Mouse (Mus musculus) B cell, adult 2 months (primary cell): ENCODE data around the gene Tmem8.
"Not testable (repeated sequence)": the region's sequence is repeated elsewhere in the genome, so short reads cannot be mapped to it uniquely, and the experiment has no call there.

Experiments used
- DNase-seq, 2 experiments: peaks; one replicate each; pipeline ENCODE4 v3.0.0; 2022

Tmem8 gene

GRCm38 (mm10) chr17:26112751-26113150 is 348 bp upstream of the Tmem8 start:
- DNase-seq, result no peak

GRCm38 (mm10) chr17:26114061-26114460 is 962 bp downstream of the Tmem8 start:
- DNase-seq, result no peak

GRCm38 (mm10) chr17:26114461-26114860 is 1.4 kb downstream of the Tmem8 start:
- DNase-seq, result not testable (repeated sequence)

GRCm38 (mm10) chr17:26115205-26115898 is 2.3 kb downstream of the Tmem8 start:
- DNase-seq, result no peak

- DNase-seq, result no peak
Observed at GRCm38 (mm10) chr17:26115956-26116487, 2.9 kb downstream of the Tmem8 start.

GRCm38 (mm10) chr17:26116503-26117258 is 3.6 kb downstream of the Tmem8 start:
- DNase-seq, result no peak

GRCm38 (mm10) chr17:26119766-26120710 is 6.9 kb downstream of the Tmem8 start:
- peak; percentile 67 to 68 for DNase-seq

GRCm38 (mm10) chr17:26122431-26123140 is 9.5 kb downstream of the Tmem8 start:
- DNase-seq, result no peak

- DNase-seq, result peak; percentile 82 to 86
Observed at GRCm38 (mm10) chr17:26123267-26123684, 10.2 kb downstream of the Tmem8 start, which contains the start of gene Mrpl28. TSS of gene Mrpl28 (plus strand) at chr17:26123500.

GRCm38 (mm10) chr17:26124560-26124959 is 11.5 kb downstream of the Tmem8 start:
- DNase-seq, result no peak

- no peak for DNase-seq
Observed at GRCm38 (mm10) chr17:26125226-26125625, 12.1 kb downstream of the Tmem8 start.

- DNase-seq, result no peak
Observed at GRCm38 (mm10) chr17:26131062-26131732, 18.1 kb downstream of the Tmem8 start.

GRCm38 (mm10) chr17:26131856-26132853 is 19.1 kb downstream of the Tmem8 start:
- DNase-seq, result no peak

- no peak for DNase-seq
Observed at GRCm38 (mm10) chr17:26137106-26137750, 24.1 kb downstream of the Tmem8 start.

GRCm38 (mm10) chr17:26137751-26138130 is 24.6 kb downstream of the Tmem8 start:
- DNase-seq, result no peak

GRCm38 (mm10) chr17:26138239-26138836 is 25.2 kb downstream of the Tmem8 start, which contains the start of gene Axin1:
TSS of gene Axin1 (plus strand) at chr17:26138688.
- DNase-seq, result peak; percentile 95 to 96

- no peak for DNase-seq
Observed at GRCm38 (mm10) chr17:26138901-26139381, 25.8 kb downstream of the Tmem8 start.

GRCm38 (mm10) chr17:26142796-26143195 is 29.7 kb downstream of the Tmem8 start:
- DNase-seq, result no peak

GRCm38 (mm10) chr17:26143386-26143785 is 30.3 kb downstream of the Tmem8 start:
- no peak for DNase-seq
